Comparison of ENCODE assay signal across 8 mouse cellular contexts in the genomic region with DNA sequence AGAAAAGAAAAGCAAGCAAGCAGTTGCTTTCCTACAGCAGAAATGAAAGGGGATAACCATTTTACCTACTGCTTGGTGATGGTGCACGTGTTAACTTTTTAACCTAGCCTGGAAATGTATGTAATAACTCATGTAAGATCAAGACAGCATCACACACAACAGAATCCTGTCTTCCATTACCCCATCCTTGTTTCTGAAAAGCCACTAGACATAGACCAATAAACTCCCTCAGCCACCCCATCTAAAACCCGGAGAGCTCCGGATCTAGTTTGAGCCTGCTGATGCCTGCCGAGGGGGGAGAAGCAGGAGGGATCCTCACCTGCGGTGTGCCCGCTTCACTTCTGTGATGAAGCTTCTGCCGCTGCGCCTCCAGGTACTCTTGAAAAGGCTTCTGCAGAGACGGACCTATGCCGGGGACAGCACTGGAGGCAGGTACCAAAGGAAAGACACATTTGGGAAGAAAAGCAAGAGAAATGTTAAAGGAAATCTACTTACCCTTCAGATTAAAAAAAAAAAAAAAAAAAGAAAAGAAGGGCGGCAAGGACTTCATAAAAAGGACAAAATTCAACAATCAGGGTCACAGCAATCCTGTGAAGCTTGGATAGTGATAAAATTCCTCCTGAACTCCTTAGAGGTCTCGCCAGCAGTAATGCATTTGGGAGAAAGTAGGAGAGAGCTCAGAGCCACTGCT. TPM values are rescaled to one million over a fixed set of nuclear protein-coding genes. Genes with fewer than 3 reads are reported as not detected.
DNase-seq lines count a peak whose midpoint lies in the region; ATAC-seq and TF ChIP-seq lines count a peak whose summit lies in the region.

No protein-coding gene starts in this region.

- WGBS in bone marrow, adult 2 months, result 1% methylated on average over 12 of the region's 12 CpGs
- 29% methylated on average over 12 of the region's 12 CpGs for WGBS in hindbrain, embryonic 16.5 days
- 3% methylated on average over 12 of the region's 12 CpGs for WGBS in liver, embryonic 16.5 days (ENCODE audit: insufficient replicate concordance)
- WGBS in forebrain, embryonic 14.5 days, result 23% methylated on average over 12 of the region's 12 CpGs

- ATAC-seq in hindbrain, embryonic 16.5 days, result no peak
- ATAC-seq in liver, embryonic 16.5 days (ENCODE audit: low read depth), result no peak
- no peak for ATAC-seq in forebrain, embryonic 14.5 days

- H3K36me3 ChIP-seq in hindbrain, embryonic 16.5 days (ENCODE audit: control insufficient read depth, insufficient read depth, low read length), result no peaks in the 10 kb centered on the region
- H3K36me3 ChIP-seq in liver, embryonic 16.5 days (ENCODE audit: control insufficient read depth, insufficient read depth), result no peaks in the 10 kb centered on the region; the same call in 1 of the 2 replicates
- H3K36me3 ChIP-seq in forebrain, embryonic 14.5 days (ENCODE audit: control insufficient read depth, insufficient read depth, low read length), result peaks cover 10% of the 10 kb centered on the region; the same call in 1 of the 2 replicates

- peaks cover 5% of the 10 kb centered on the region; the same call in 1 of the 2 replicates for H3K4me1 ChIP-seq in bone marrow, adult 2 months (ENCODE audit: control insufficient read depth, insufficient read depth, low read length)
- H3K4me1 ChIP-seq in hindbrain, embryonic 16.5 days (ENCODE audit: control insufficient read depth, insufficient read depth, low read depth, low read length), result no peaks in the 10 kb centered on the region
- peaks cover 43% of the 10 kb centered on the region for H3K4me1 ChIP-seq in liver, embryonic 16.5 days (ENCODE audit: control insufficient read depth, low read depth, low read length)
- H3K4me1 ChIP-seq in forebrain, embryonic 14.5 days (ENCODE audit: control insufficient read depth, insufficient read depth, low read length), result no peaks in the 10 kb centered on the region

- intact Hi-C loops in gastrocnemius, adult 2 months (cut with DNase I), result no loop called here

- no peak for TF ChIP-seq CTCF in gastrocnemius, adult 2 months (IDR thresholded peaks at IDR 0.05)
- no peak for TF ChIP-seq CTCF in bone marrow, adult 2 months (IDR thresholded peaks at IDR 0.05; ENCODE audit: control insufficient read depth, insufficient read depth, low read length)

- H3K4me2 ChIP-seq in hindbrain, embryonic 16.5 days (ENCODE audit: low read length), result peak overlapping the region; percentile 37
- peak overlapping the region; percentile 55 for H3K4me2 ChIP-seq in liver, embryonic 16.5 days (ENCODE audit: low read depth, low read length)
- H3K4me2 ChIP-seq in forebrain, embryonic 14.5 days (ENCODE audit: low read length), result no peak overlapping the region

- H3K9ac ChIP-seq in hindbrain, embryonic 16.5 days (ENCODE audit: low read depth, low read length), result no peak overlapping the region
- H3K9ac ChIP-seq in liver, embryonic 16.5 days (ENCODE audit: low read depth, low read length), result peak overlapping the region; percentile 64
- H3K9ac ChIP-seq in forebrain, embryonic 14.5 days (ENCODE audit: low read length), result no peak overlapping the region

- H3K9me3 ChIP-seq in hindbrain, embryonic 16.5 days (ENCODE audit: control insufficient read depth, low read length), result no peaks in the 10 kb centered on the region
- H3K9me3 ChIP-seq in liver, embryonic 16.5 days (replicated peaks; ENCODE audit: control insufficient read depth, low read length), result no peaks in the 10 kb centered on the region
- H3K9me3 ChIP-seq in forebrain, embryonic 14.5 days (replicated peaks; ENCODE audit: control insufficient read depth, low read length), result no peaks in the 10 kb centered on the region

- peak; percentile 46; the same call in 1 of the 2 replicates for TF ChIP-seq POLR2A in bone marrow, adult 2 months (IDR thresholded peaks at IDR 0.05; ENCODE audit: borderline replicate concordance, control insufficient read depth, low read depth, low read length)

- peak; percentile 44 for DNase-seq in gastrocnemius, adult 2 months
- no peak for DNase-seq in gastrocnemius, postnatal 10 days
- DNase-seq in spleen, postnatal 10 days (ENCODE audit: low spot score in 2 of 2), result peak; percentile 60 to 66
- DNase-seq in cerebellum, postnatal 14 days, result no peak
- no peak for DNase-seq in forebrain, embryonic 14.5 days (ENCODE audit: low spot score)

- peak overlapping the region; percentile 84 for H3K27ac ChIP-seq in gastrocnemius, adult 2 months
- peak overlapping the region; percentile 40 for H3K27ac ChIP-seq in bone marrow, adult 2 months (ENCODE audit: control insufficient read depth, insufficient read depth, low read depth, low read length, poor library complexity)
- H3K27ac ChIP-seq in hindbrain, embryonic 16.5 days (ENCODE audit: low read depth, low read length), result no peak overlapping the region
- H3K27ac ChIP-seq in liver, embryonic 16.5 days (ENCODE audit: low read length), result peak overlapping the region; percentile 67
- H3K27ac ChIP-seq in forebrain, embryonic 14.5 days (ENCODE audit: low read depth, low read length), result no peak overlapping the region

- H3K27me3 ChIP-seq in hindbrain, embryonic 16.5 days (replicated peaks; ENCODE audit: control insufficient read depth, insufficient read depth, low read length), result no peaks in the 10 kb centered on the region
- no peaks in the 10 kb centered on the region for H3K27me3 ChIP-seq in liver, embryonic 16.5 days (ENCODE audit: control insufficient read depth, insufficient read depth, low read depth, low read length)
- H3K27me3 ChIP-seq in forebrain, embryonic 14.5 days (replicated peaks; ENCODE audit: control insufficient read depth, insufficient read depth, low read length), result no peaks in the 10 kb centered on the region

- peak overlapping the region; percentile 68 for H3K4me3 ChIP-seq in gastrocnemius, adult 2 months
- H3K4me3 ChIP-seq in bone marrow, adult 2 months (replicated peaks; ENCODE audit: control insufficient read depth, low read depth, low read length), result peak overlapping the region; percentile 56
- H3K4me3 ChIP-seq in hindbrain, embryonic 16.5 days (ENCODE audit: low read length), result peak overlapping the region; percentile 22; the same call in 1 of the 2 replicates
- H3K4me3 ChIP-seq in liver, embryonic 16.5 days (ENCODE audit: low read depth, low read length), result peak overlapping the region; percentile 59
- H3K4me3 ChIP-seq in forebrain, embryonic 14.5 days (ENCODE audit: low read depth, low read length), result no peak overlapping the region

RNA-seq across cellular contexts. Expression of a gene that starts 41.5 kb away (rescaled TPM):
- total RNA-seq in gastrocnemius, adult 2 months (2021), result 1 to 10 TPM; 6.9 to 8.5 TPM
- 1 to 10 TPM; 3.5 to 3.7 TPM for total RNA-seq in gastrocnemius, postnatal 10 days (2021)
- 5.3 and 13.6 TPM in 2 replicates for polyA plus RNA-seq in bone marrow, adult 2 months (2011; ENCODE audit: insufficient read depth, insufficient read length, low replicate concordance, missing spikeins)
- 6.5 and 7.7 TPM in 2 replicates for polyA plus RNA-seq in hindbrain, embryonic 16.5 days (2015; fragmentation: Nextera tagmentation; extraction: Ambion mirVana)
- polyA plus RNA-seq in liver, embryonic 16.5 days (2015; fragmentation: Nextera tagmentation; extraction: Ambion mirVana), result 8.8 TPM in 2 replicates
- polyA plus RNA-seq in forebrain, embryonic 14.5 days (2014; fragmentation: Nextera tagmentation; extraction: Ambion mirVana), result 10.0 and 11.0 TPM in 2 replicates

RNA-seq across cellular contexts. Expression of a gene that starts 41.7 kb away (rescaled TPM):
- 10 to 100 TPM; 21.1 to 22.3 TPM for total RNA-seq in gastrocnemius, adult 2 months (2021)
- 10 to 100 TPM; 36.8 to 43.3 TPM for total RNA-seq in gastrocnemius, postnatal 10 days (2021)
- polyA plus RNA-seq in bone marrow, adult 2 months (2011; ENCODE audit: insufficient read depth, insufficient read length, low replicate concordance, missing spikeins), result 12.1 and 31.4 TPM in 2 replicates
- 53.0 and 53.1 TPM in 2 replicates for polyA plus RNA-seq in hindbrain, embryonic 16.5 days (2015; fragmentation: Nextera tagmentation; extraction: Ambion mirVana)
- 21.1 and 22.0 TPM in 2 replicates for polyA plus RNA-seq in liver, embryonic 16.5 days (2015; fragmentation: Nextera tagmentation; extraction: Ambion mirVana)
- 41.8 and 42.1 TPM in 2 replicates for polyA plus RNA-seq in forebrain, embryonic 14.5 days (2014; fragmentation: Nextera tagmentation; extraction: Ambion mirVana)

Comparison
In these comparisons a context has a peak if more than half of its experiments do, and no peak if none do; other contexts are left out.
1. DNase-seq: peak in gastrocnemius, adult 2 months (single experiment) and spleen, postnatal 10 days (2 of 2); none in gastrocnemius, postnatal 10 days (single experiment), cerebellum, postnatal 14 days (0 of 2) and forebrain, embryonic 14.5 days (single experiment).
2. H3K27ac ChIP-seq: peak in gastrocnemius, adult 2 months (single experiment), bone marrow, adult 2 months (single experiment) and liver, embryonic 16.5 days (single experiment); none in hindbrain, embryonic 16.5 days (single experiment) and forebrain, embryonic 14.5 days (single experiment).